Mouse (Mus musculus) urinary bladder, postnatal 25 days (tissue): ENCODE data around the gene Abl2.
A peak's percentile ranks its signal among the peaks of the same experiment; 100 is the strongest.

Experiments
- DNase-seq: peaks from one replicate; pipeline ENCODE4 v3.0.0; 2022; ENCODE audit warnings: low spot score

Gene Abl2

DNA sequence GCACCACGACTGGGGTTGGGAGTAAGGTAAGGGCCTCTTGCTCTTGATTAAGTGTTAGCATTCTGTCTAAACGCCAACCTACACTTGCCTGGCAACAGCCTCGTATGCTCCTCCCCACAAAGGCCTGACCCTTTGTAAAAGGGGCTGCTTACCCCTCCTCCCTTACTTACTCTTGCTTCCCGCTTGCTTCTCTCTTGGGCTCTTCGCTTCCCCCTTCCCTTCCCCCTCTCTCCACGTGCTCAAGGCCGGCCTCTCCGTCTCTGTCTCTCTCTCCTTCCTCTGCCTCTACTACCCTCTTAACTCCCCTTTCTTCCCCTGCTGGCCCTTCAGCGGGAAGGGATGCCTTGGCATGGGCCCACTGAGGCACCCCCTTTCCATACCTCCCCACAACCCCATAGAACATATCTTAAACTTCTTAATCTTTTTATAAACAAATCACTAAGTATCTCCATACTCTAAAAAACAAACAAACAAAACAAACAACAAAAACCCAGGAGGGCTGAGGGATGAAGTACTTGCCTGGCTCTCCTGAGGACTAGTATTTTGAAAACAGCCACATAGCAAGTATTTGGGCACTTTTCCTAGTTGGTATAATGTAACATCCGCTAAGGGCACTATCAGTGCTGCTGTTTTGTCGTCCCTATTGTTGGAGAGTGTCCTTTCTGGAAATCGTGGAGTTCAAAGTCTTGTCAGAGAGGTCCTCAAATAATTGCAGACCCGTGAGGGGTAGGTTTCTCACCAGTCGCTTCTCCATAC is 114.3 kb downstream of the Abl2 start:
- DNase-seq: no peak

DNA sequence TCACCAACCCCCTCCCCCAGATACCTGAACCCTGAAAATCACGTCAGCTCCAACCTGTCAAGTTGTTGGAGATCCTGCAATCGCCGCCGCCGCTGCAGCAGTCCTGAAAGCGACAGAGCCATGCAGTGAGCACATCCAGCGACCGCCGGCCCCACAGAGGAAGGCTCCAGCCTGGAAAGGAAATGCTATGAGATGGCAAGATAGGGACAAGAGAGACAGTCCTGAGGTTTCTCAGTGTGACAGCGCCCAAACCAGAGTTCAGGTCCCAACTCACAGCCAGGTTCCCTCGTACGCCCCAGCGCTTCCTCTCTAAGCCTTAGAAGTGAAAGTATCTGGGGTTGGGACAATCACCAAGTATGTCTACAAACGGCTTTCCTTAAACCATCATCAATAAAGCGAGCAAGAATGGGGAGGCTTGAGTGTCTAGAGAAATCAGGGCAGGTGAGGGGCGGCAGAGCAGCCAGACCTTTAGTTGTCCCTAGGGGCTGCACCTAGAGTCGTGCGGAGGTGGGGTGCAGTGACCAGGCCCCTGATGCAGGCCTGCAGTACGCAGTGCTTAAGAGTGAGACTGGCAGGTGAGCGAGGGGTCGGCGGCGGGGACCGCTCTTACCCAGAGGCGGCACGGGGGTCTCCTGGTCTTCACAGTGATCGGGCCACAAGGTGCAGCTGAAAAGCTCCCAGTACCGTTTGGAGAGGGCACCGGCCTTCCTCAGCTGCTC is 115.0 kb downstream of the Abl2 start:
- DNase-seq: no peak

DNA sequence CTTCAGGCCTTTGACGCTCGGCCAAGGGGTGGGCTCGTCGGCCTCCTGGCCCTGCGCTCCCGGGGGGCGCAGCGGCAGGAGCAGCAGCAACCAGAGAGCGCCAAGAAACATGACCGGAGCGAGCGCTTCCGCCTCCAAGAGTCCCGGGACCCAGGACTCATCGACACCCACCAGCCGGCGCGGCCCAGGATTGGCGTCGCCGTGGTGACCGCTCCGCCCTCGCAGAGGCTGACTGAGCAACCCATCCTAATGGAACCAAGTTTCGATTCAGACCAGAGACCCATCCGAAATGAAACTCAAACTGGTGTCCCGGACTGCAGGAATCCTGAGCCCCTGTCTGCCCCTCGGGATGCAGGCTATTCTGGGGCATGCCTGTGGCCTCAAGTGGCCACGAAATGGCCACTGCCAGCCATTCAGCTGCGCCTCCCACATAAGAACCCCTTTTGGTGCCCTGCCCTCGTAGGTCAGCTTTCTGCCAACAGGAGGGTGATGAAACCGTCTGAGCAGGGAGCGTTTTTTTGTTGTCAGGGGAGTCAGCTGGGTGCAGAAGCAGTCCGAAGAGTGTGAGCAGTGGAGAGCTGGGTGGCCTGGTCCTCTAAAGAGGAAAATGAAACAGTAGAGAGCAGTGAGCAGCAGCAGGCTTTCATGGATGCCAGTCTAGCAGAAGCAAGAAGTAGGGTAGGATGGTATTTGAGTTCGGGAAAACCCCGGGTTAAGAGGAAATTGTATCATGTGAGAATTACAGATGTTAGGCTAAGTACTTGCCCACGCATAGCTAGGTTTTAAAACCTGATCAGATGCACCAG is 115.8 kb downstream of the Abl2 start, which contains the start of gene Tor3a:
TSS of gene Tor3a (minus strand) at position 162 of the 806 bp plus-strand sequence.
- peak; percentile 72 for DNase-seq

DNA sequence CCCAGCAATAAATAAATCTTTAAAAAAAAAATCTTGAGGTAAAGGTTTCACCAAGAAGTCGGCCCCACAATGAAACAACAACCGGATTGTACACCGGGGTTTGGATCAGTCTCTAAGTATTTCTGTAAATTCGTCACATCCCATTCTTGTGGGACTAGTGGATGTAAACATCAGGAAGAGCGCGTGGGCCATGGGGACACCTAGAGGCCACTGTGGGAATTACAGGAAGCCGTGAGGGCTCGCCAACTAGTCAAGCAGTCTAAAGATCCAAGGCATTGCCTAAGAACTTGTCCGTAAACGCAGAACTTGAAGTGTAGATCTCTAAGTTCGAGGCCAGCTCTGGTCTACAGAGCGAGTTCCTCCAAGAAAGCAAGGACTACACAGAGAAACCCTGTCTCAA is 117.6 kb downstream of the Abl2 start:
- DNase-seq: peak; percentile 60

DNA sequence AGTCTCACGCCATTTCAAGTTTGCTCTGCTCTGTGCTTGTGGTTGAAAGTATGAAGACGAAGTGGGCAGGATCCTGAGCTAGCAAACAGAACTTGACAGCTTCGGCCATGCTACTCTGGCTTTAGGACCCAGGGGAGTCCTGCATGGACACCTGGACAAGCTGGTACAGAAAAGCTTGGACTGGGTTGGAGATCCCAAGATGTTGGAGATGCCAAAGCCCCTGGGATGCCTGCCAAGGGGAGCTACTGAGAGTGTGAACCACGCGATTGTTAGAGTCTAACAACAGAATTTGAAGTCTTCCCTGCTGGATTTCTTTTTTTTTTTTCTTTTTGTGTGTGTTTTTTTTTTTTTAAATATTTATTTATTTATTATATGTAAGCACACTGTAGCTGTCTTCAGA is 118.0 kb downstream of the Abl2 start:
- no peak for DNase-seq

DNA sequence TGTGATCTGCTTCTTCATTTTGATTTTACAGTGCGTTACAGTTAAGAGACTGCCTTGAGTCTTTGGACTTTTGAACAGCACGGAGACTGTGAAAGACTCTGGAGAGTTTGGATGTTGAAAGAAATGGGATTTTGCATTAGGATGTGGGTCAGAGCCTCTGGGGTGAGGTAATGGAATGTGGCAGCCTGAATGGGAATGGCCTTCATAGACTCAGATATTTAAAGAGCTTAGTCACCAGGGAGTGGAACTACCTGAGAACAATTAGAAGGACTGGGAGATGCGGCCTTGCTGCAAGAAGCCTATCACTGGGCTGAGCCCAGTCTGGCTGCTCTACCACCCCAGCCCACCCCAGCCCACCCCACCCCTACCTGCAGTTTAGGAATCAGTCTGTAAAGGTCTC is 118.6 kb downstream of the Abl2 start:
- DNase-seq: no peak

DNA sequence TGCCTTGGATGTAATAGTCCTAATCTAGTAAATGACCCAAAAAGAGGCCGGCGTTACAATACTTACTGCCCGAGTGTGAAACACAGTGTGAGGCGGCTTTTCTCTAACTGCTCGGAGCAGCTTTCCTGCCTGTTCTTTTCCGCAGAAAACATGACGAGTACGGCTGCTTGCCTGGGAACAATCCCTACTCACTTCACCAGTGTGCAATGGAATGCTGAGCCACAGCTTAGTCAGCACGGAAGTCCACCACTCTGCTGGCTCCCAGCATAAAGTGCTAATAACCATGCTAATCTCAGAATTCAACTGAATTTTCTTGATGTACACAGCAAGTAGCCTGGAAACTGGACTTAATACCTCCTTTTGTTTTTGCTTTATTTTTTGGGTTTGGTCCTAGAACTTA is 121.0 kb downstream of the Abl2 start:
- no peak for DNase-seq

DNA sequence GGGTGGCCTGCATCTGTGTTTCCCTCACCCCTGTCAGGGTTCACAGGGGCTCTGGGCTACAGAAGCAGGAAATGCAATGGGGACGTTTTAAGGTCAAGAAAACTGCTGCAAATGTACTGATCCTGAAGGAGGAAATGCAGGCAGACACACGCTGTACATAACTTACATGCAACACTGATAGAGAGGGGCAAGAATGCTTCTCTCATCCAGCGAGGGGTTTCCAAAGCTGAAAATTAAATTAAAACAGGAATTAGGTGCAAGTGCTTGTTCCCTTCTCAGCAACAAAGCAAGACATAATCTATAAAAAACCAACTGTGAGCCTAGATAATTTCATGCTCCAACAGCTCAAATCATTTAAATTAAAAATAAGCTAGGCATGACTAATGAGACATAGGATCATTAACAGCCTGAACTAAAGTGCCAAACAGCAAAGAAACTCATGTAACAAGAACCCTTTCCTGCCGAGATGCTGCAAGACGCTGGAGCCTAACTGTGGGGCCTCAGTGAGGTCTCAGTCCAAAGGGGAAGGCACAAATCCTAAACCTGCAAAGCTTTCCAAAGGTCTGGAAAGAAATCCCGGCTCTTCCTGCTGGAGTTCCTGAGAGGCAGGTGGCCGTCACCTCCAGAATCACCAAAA is 127.6 kb downstream of the Abl2 start:
- DNase-seq: no peak
